Mouse (Mus musculus): ENCODE data around the gene Gm45062. TPM values are rescaled to one million over a fixed set of nuclear protein-coding genes. Genes with fewer than 3 reads are reported as not detected.

The Gm45062 gene
- polyA plus RNA-seq, 1 experiment from 2014 or later, result 16.2 TPM

DNA sequence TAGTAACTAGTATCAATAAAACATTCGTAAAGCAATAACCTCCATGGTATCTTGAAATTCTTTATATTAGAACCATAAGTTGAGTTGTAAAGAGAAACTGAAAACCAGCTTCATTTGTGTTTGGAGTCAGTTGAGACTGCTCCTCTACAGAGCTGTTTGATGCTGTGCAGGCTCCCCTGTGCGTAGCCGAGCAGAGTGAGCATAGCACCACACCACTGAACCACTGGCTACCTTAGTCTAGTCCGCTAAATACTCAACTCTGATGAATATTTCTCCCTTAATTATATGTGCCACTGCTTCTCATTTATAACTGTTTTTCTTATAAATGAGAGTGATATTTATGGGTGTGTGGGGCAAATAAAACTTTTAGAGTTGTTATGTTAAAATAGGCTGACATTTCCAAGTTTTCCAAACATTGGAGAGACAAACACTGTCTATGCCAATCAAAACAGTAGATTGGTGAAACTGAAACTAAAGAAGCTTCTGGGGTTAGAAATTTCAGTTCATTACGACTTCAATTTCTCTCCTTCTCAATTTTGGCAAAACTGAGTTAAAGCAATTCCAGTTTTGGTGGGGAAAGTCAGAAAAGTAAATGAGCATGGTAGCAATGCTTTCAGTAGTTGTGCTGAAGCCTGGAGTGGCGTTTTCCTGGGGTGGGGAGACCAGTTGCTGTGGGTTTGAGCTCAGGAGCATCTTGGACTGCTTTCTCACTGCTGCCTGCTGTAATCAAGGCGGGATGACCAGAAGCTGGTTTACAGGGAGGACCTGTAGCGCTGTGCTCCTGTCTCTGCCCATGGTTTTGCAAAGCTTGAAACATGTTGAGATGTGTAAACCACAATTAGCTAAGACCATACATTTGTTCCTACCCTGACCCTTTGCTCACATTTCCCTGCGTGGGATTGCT lies 77.5 kb downstream of the Gm45062 start:
- no peaks in the 10 kb centered on the region for H3K36me3 ChIP-seq
- H3K9me3 ChIP-seq (replicated peaks), result no peaks in the 10 kb centered on the region
- DNase-seq (ENCODE audit: low spot score), result no peak
- H3K27ac ChIP-seq, result no peak overlapping the region
- WGBS, result 80% methylated on average over 9 of the region's 9 CpGs
- H3K4me1 ChIP-seq, result no peaks in the 10 kb centered on the region
- H3K4me3 ChIP-seq, result no peak overlapping the region
- no peaks in the 10 kb centered on the region for H3K27me3 ChIP-seq (ENCODE audit: low read depth, poor library complexity, severe bottlenecking)

DNA sequence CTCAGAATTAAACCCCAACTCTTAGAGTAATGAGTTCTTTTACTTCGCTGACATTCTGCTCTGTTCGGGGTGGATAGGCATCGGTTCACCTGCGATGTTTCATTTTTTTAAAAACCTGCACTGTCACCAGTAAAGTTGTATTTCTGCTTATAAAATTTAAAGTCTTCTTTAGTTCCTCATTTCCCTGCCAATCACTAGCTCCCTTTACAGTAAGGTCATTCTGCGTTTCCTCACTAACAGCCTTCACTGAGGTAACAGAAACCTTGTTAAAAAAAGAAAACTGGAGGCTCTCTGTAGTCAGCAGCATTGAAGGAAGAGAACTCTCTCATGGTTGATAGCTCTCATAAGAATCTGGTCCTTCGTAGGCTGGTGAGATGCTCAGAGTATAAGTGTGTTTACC lies 80.2 kb downstream of the Gm45062 start:
- no peaks in the 10 kb centered on the region for H3K4me1 ChIP-seq
- no peaks in the 10 kb centered on the region for H3K9me3 ChIP-seq (replicated peaks)
- H3K27me3 ChIP-seq (ENCODE audit: low read depth, poor library complexity, severe bottlenecking), result no peaks in the 10 kb centered on the region
- no peak for DNase-seq (ENCODE audit: low spot score)
- no peak overlapping the region for H3K27ac ChIP-seq
- H3K4me3 ChIP-seq, result no peak overlapping the region
- no peaks in the 10 kb centered on the region for H3K36me3 ChIP-seq
- 91% methylated on average over 6 of the region's 6 CpGs for WGBS

DNA sequence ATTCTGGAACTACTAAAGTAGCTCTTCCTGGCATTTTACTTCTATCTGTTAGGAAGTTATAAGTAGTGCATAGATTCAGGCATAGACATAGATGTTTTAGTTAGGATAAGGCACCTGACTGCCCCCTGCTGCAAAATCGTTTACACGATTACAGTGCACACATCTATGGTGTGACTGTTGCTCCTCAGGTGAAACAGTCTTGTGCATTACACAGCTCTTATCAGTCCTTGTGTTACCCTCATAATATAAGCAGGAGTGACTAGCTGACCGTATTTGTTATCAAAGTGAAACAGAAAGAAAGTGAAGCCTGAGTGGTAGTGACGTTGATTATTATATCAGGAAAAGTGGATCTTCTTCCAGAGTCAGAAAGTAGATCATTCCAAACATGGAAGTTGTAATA lies 84.0 kb downstream of the Gm45062 start:
- Histone ChIP-seq H3K27me3 (ENCODE audit: low read depth, poor library complexity, severe bottlenecking) (no peaks in the 10 kb centered on the region), H3K27ac (no peak overlapping the region), H3K9me3 (replicated peaks) (no peaks in the 10 kb centered on the region), H3K4me3 (no peak overlapping the region), H3K4me1 (no peaks in the 10 kb centered on the region), H3K36me3 (no peaks in the 10 kb centered on the region)
- DNase-seq (ENCODE audit: low spot score), result no peak
- 90% methylated on average over 4 of the region's 4 CpGs for WGBS

DNA sequence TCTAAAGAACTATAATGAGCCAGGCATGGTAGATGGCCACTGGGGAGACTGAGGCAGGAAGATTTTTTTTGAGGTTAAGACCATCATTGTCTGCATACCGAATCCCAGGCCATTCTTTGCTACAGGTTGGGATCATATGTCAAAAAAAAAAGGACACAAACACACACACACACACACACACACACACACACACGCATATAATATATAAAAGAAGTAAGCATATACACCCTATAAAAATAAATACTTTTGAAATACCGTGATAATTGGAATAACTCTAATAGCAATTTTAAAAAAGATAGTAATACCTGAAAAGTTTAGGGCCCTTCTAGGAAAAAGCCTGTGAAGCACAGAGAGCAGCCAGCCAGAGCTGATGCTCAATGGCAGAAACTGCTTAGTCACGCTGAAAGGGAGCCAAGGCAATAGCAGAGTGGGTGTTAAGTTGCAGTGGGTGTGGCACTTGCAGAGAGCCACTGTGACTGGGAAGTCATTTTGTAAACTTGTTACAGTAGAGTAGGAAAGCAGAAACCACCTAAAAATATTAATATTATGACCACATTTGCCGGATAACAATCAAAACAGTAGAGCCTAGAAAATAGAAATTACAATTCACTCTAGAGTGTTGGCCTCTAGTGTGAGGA lies 86.1 kb downstream of the Gm45062 start:
- H3K4me1 ChIP-seq, result no peaks in the 10 kb centered on the region
- no peak overlapping the region for H3K4me3 ChIP-seq
- no peaks in the 10 kb centered on the region for H3K9me3 ChIP-seq (replicated peaks)
- no peak overlapping the region for H3K27ac ChIP-seq
- no peaks in the 10 kb centered on the region for H3K27me3 ChIP-seq (ENCODE audit: low read depth, poor library complexity, severe bottlenecking)
- 72% methylated on average over 5 of the region's 5 CpGs for WGBS
- DNase-seq (ENCODE audit: low spot score), result no peak
- no peaks in the 10 kb centered on the region for H3K36me3 ChIP-seq

DNA sequence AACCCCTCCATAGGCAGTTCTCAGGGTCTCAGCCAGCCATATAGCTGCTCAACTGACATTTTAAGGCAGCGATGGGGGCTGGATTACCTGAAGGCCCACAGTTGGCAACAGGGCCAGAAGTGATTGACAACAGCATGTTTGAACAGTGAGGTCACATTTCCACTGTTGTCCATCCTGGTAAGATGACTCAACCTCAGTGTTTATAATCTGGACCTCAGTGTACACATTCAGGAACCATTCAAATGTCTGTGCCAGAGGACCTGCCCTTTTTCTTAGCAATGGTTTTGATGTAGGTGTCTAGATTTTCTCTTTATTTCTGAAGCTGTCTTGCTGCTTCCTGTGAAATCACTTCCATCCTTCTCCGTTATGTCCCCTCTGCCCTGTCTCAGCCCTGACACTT lies 87.9 kb downstream of the Gm45062 start:
- H3K27ac ChIP-seq, result no peak overlapping the region
- 88% methylated on average over 2 of the region's 2 CpGs for WGBS
- no peaks in the 10 kb centered on the region for H3K9me3 ChIP-seq (replicated peaks)

DNA sequence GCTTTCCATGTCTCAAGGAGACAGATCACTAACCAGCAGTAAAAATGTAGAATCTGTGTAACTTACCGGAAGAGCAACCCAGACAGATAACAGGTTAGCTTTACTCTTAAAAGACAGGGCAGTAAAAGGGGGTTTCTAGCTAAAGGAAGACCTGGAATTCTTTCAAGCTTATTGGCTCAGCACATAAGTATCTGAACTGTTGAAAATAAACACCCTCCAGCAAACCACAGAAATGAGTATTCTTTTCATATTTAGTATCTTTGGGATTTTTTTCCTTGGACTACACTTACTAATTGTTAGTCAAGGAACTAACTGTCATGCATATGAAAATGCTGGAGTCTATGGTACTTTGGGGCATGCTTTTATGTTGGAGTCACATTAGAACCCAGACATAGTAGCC lies 89.1 kb downstream of the Gm45062 start:
- H3K4me3 ChIP-seq, result no peak overlapping the region

More for the DNA sequence above, 87.9 kb downstream of the Gm45062 start:
- Histone ChIP-seq H3K27me3 (ENCODE audit: low read depth, poor library complexity, severe bottlenecking) (no peaks in the 10 kb centered on the region), H3K36me3 (no peaks in the 10 kb centered on the region), H3K4me1 (peaks cover 5% of the 10 kb centered on the region; the same call in 1 of the 2 replicates), H3K4me3 (no peak overlapping the region)
- no peak for DNase-seq (ENCODE audit: low spot score)

DNA sequence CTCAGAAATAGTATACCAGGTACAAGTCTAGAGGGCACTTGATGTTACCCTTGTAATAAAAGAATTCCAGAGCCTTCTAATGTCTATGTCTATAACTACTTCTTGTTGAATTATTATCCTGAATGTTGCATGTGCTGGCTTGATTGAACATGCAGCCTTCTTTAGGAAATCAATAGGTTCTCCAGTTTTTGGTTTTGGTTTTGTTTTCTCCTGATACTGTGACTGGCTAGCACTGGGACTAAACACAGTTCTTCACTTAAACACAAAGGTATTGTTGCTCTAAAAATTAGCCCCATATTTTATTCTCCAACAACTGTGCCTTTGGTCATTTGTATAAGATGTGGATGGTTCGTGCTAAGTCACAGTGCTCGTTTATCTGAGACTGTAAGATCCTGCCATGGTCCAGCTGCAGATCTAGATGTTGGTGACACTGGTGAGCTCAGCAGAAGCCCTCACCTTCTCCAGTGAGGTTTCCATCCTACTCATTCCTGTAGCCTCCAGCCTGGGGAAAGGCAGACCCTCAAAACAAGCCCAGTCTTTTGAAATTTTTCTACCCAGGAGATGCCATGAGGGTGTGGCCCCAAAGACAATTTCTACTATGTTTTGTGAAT lies 89.9 kb downstream of the Gm45062 start:
- DNase-seq (ENCODE audit: low spot score), result no peak
- no peak overlapping the region for H3K27ac ChIP-seq
- 90% methylated on average over 2 of the region's 2 CpGs for WGBS
- no peak overlapping the region for H3K4me3 ChIP-seq
- peaks cover 8% of the 10 kb centered on the region; the same call in 1 of the 2 replicates for H3K4me1 ChIP-seq
- no peaks in the 10 kb centered on the region for H3K27me3 ChIP-seq (ENCODE audit: low read depth, poor library complexity, severe bottlenecking)
- H3K36me3 ChIP-seq, result no peaks in the 10 kb centered on the region
- H3K9me3 ChIP-seq (replicated peaks), result no peaks in the 10 kb centered on the region

More for the DNA sequence above, 89.1 kb downstream of the Gm45062 start:
- no peak for DNase-seq (ENCODE audit: low spot score)
- H3K4me1 ChIP-seq, result peaks cover 8% of the 10 kb centered on the region; the same call in 1 of the 2 replicates
- no peaks in the 10 kb centered on the region for H3K36me3 ChIP-seq
- 88% methylated on average over 1 of the region's 1 CpGs for WGBS
- H3K27me3 ChIP-seq (ENCODE audit: low read depth, poor library complexity, severe bottlenecking), result no peaks in the 10 kb centered on the region
- H3K9me3 ChIP-seq (replicated peaks), result no peaks in the 10 kb centered on the region
- no peak overlapping the region for H3K27ac ChIP-seq

DNA sequence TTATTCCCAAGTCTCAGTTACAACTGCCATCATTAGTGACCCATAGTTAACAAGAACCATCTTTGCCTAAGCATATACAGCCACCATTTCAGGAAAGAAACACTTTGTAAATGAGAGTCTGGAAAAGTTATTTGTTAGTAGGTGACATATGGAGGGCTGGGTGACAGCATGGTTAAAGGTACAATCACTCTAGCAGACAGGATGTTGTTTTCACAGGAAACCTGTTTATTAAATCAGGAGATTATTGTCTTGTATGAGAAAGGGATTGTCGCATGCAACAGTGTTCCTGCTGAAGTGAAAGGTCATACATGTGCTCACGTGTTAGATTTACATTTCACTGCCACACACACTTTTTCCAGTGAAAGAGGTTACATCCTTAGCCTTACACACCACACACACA lies 92.3 kb downstream of the Gm45062 start:
- WGBS, result 83% methylated on average over 2 of the region's 2 CpGs
- DNase-seq (ENCODE audit: low spot score), result no peak
- peaks cover 8% of the 10 kb centered on the region; the same call in 1 of the 2 replicates for H3K4me1 ChIP-seq
- no peak overlapping the region for H3K4me3 ChIP-seq
- H3K36me3 ChIP-seq, result no peaks in the 10 kb centered on the region
- H3K27ac ChIP-seq, result no peak overlapping the region
- H3K9me3 ChIP-seq (replicated peaks), result no peaks in the 10 kb centered on the region
- no peaks in the 10 kb centered on the region for H3K27me3 ChIP-seq (ENCODE audit: low read depth, poor library complexity, severe bottlenecking)

DNA sequence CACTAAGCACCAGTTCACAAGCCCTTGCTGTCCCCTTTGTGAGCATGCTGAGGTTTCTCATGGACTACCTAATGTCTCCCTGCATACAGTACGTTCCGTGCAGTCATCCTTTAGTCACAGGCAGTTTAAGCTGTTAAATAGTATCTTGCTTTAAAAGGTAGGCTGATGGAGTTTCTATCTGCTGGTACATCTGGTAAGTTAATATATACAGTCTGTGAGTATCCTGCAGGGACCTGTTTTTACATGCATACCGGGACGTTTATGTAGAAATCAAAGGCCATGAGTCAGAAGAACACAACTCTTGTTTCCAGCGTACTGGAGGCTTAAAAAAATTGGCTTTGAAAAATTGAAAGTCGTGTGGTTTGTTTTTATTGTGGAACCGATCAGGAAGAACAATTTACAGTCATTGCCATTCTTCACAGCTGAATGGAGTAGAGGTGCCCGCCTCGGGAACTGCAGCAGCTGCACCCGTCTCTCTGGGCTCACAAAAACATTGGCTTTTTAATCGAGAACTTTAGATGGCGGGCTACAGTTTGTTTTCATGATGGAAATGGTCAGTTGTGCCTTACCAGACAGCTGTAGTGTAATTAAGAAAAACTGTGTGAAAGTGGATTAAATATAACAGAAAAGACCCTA lies 93.4 kb downstream of the Gm45062 start:
- Histone ChIP-seq H3K27me3 (ENCODE audit: low read depth, poor library complexity, severe bottlenecking) (no peaks in the 10 kb centered on the region), H3K27ac (no peak overlapping the region), H3K9me3 (replicated peaks) (no peaks in the 10 kb centered on the region), H3K4me3 (no peak overlapping the region), H3K4me1 (peaks cover 8% of the 10 kb centered on the region; the same call in 1 of the 2 replicates), H3K36me3 (no peaks in the 10 kb centered on the region)
- WGBS, result 87% methylated on average over 12 of the region's 12 CpGs
- DNase-seq (ENCODE audit: low spot score), result no peak

DNA sequence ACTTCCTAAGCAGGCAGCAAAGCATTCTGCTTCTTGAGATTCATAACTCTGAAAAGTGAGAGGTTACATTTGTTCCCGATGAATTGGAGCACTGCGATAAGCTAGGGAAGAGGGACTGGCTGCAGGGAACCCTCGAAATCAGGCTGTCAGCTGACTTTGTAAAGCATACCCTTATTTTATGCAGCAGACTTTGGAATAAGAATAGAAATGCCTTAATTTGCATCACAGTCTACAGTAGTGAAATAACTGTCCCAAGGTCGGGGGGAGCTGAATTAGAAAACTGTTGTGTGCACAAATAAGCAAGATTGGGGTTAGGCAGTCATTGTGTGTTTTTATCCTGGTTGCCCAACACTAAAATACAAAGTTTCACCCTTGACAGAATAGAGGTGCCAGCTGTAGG lies 94.2 kb downstream of the Gm45062 start:
- no peak for DNase-seq (ENCODE audit: low spot score)
- Histone ChIP-seq H3K4me3 (no peak overlapping the region), H3K27me3 (ENCODE audit: low read depth, poor library complexity, severe bottlenecking) (no peaks in the 10 kb centered on the region), H3K36me3 (no peaks in the 10 kb centered on the region), H3K9me3 (replicated peaks) (no peaks in the 10 kb centered on the region), H3K27ac (no peak overlapping the region), H3K4me1 (peaks cover 8% of the 10 kb centered on the region; the same call in 1 of the 2 replicates)
- WGBS, result 88% methylated on average over 4 of the region's 4 CpGs

DNA sequence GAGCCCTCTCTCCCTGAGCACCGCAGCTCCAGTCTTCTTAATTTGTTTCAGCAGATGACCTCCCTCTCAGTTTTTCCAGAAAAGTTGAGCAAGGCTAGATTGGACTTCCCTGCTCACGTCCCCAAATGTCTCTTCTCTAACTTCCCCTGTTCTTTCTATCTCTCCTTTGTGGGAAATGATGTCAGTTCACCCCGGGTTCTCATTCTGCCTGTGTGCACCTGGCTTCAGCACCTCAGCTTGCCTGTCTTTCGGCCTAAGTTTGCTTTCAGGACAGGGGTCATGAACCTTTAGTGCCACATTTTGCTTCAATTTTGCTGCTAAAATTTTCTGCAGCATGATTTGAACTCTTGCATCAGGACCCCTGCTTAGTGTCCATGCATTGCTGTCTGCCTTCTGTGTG lies 95.6 kb downstream of the Gm45062 start:
- WGBS, result 87% methylated on average over 4 of the region's 4 CpGs

DNA sequence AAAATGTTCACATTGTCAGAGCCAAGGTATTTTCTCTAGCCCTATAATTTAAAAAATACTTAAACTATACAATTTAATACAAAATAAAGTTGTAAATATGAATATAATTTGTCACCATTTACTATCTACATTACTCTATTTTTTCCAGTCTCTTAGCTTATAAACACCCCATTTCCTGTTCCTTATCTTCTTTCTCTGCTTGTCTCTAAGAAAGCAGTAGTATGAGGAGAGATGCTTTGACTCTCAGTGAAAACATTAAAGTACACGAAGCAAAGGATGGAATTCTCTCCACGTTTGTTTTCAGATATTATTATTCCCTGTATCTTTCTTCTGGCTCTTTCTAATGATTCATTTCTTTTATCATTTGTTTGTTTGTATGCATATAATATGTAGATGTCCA lies 99.0 kb downstream of the Gm45062 start:
- H3K36me3 ChIP-seq, result no peaks in the 10 kb centered on the region
- no peaks in the 10 kb centered on the region for H3K4me1 ChIP-seq
- DNase-seq (ENCODE audit: low spot score), result no peak
- H3K4me3 ChIP-seq, result no peak overlapping the region
- no peaks in the 10 kb centered on the region for H3K27me3 ChIP-seq (ENCODE audit: low read depth, poor library complexity, severe bottlenecking)
- no peaks in the 10 kb centered on the region for H3K9me3 ChIP-seq (replicated peaks)
- 83% methylated on average over 2 of the region's 2 CpGs for WGBS
- H3K27ac ChIP-seq, result no peak overlapping the region

More for the DNA sequence above, 95.6 kb downstream of the Gm45062 start:
- Histone ChIP-seq H3K4me3 (no peak overlapping the region), H3K4me1 (peaks cover 8% of the 10 kb centered on the region; the same call in 1 of the 2 replicates), H3K36me3 (no peaks in the 10 kb centered on the region), H3K27me3 (ENCODE audit: low read depth, poor library complexity, severe bottlenecking) (no peaks in the 10 kb centered on the region), H3K27ac (no peak overlapping the region), H3K9me3 (replicated peaks) (no peaks in the 10 kb centered on the region)
- DNase-seq (ENCODE audit: low spot score), result no peak
